In genomic region chr11:60108631-60109172, GRCm38 (mm10) we compare ENCODE assay signal across 7 mouse cellular contexts. TPM values are rescaled to one million over a fixed set of nuclear protein-coding genes. Genes with fewer than 3 reads are reported as not detected.
DNase-seq lines count a peak whose midpoint lies in the region; ATAC-seq lines count a peak whose summit lies in the region.

No protein-coding gene starts in this region.

- no peak overlapping the region for H3K4me3 ChIP-seq in midbrain, embryonic 13.5 days (replicated peaks)
- H3K4me3 ChIP-seq in midbrain, embryonic 16.5 days (ENCODE audit: low read depth, low read length), result no peak overlapping the region
- H3K4me3 ChIP-seq in intestine, embryonic 16.5 days (ENCODE audit: low read length), result peak overlapping the region; percentile 9; the same call in 1 of the 2 replicates

- peak; percentile 65 to 70 for DNase-seq in adrenal gland, postnatal 36 days
- DNase-seq in lung, postnatal 25 days (ENCODE audit: low spot score), result peak; percentile 39
- DNase-seq in layer of hippocampus, adult 9-11 months, result no peak
- DNase-seq in left cerebral cortex, adult 9 months (ENCODE audit: low spot score in 2 of 2), result no peak

- no peaks in the 10 kb centered on the region for H3K9me3 ChIP-seq in midbrain, embryonic 13.5 days
- no peaks in the 10 kb centered on the region for H3K9me3 ChIP-seq in midbrain, embryonic 16.5 days (replicated peaks; ENCODE audit: control insufficient read depth, low read length, poor library complexity, severe bottlenecking)
- no peaks in the 10 kb centered on the region for H3K9me3 ChIP-seq in intestine, embryonic 16.5 days (ENCODE audit: control insufficient read depth, low read length)

- no peak for ATAC-seq in midbrain, embryonic 13.5 days
- ATAC-seq in midbrain, embryonic 16.5 days, result no peak
- peak; percentile 66 for ATAC-seq in intestine, embryonic 16.5 days

- peak overlapping the region; percentile 100; the same call in 1 of the 2 replicates for H3K9ac ChIP-seq in midbrain, embryonic 13.5 days (replicated peaks)
- no peak overlapping the region; the same call in 1 of the 2 replicates for H3K9ac ChIP-seq in midbrain, embryonic 16.5 days (ENCODE audit: low read depth, low read length)
- peak overlapping the region; percentile 95; the same call in 1 of the 2 replicates for H3K9ac ChIP-seq in intestine, embryonic 16.5 days (ENCODE audit: low read depth, low read length)

- H3K4me1 ChIP-seq in midbrain, embryonic 13.5 days (replicated peaks), result peaks cover 76% of the 10 kb centered on the region
- peaks cover 48% of the 10 kb centered on the region for H3K4me1 ChIP-seq in midbrain, embryonic 16.5 days (ENCODE audit: control insufficient read depth, insufficient read depth, low read length)
- peaks cover 63% of the 10 kb centered on the region for H3K4me1 ChIP-seq in intestine, embryonic 16.5 days (ENCODE audit: control insufficient read depth, insufficient read depth, low read length)

- WGBS in midbrain, embryonic 13.5 days, result 53% methylated on average over 5 of the region's 5 CpGs
- 62% methylated on average over 5 of the region's 5 CpGs for WGBS in midbrain, embryonic 16.5 days
- 24% methylated on average over 5 of the region's 5 CpGs for WGBS in intestine, embryonic 16.5 days

- no peaks in the 10 kb centered on the region for H3K27me3 ChIP-seq in midbrain, embryonic 13.5 days
- no peaks in the 10 kb centered on the region for H3K27me3 ChIP-seq in midbrain, embryonic 16.5 days (ENCODE audit: control insufficient read depth, insufficient read depth, low read depth, low read length)
- H3K27me3 ChIP-seq in intestine, embryonic 16.5 days (replicated peaks; ENCODE audit: control insufficient read depth, insufficient read depth, low read length), result no peaks in the 10 kb centered on the region

- H3K4me2 ChIP-seq in midbrain, embryonic 13.5 days (replicated peaks), result 0 out of 2 replicates have a peak overlapping the region, but pooled peaks have one; percentile 9
- no peak overlapping the region for H3K4me2 ChIP-seq in midbrain, embryonic 16.5 days (ENCODE audit: low read length)
- peak overlapping the region; percentile 87 for H3K4me2 ChIP-seq in intestine, embryonic 16.5 days (ENCODE audit: low read depth, low read length)

- H3K27ac ChIP-seq in midbrain, embryonic 13.5 days, result no peak overlapping the region
- no peak overlapping the region for H3K27ac ChIP-seq in midbrain, embryonic 16.5 days (ENCODE audit: low read length)
- peak overlapping the region; percentile 99 for H3K27ac ChIP-seq in intestine, embryonic 16.5 days (ENCODE audit: low read length)

- H3K36me3 ChIP-seq in midbrain, embryonic 13.5 days, result no peaks in the 10 kb centered on the region
- no peaks in the 10 kb centered on the region for H3K36me3 ChIP-seq in midbrain, embryonic 16.5 days (ENCODE audit: control insufficient read depth, insufficient read depth, low read length)
- H3K36me3 ChIP-seq in intestine, embryonic 16.5 days (ENCODE audit: control insufficient read depth, insufficient read depth, low read length), result no peaks in the 10 kb centered on the region

RNA-seq across cellular contexts. Expression of gene Rai1, which starts 3.9 kb away (rescaled TPM):
- 32.7 and 33.8 TPM in 2 replicates for polyA plus RNA-seq in midbrain, embryonic 13.5 days (2015; fragmentation: Nextera tagmentation; extraction: Ambion mirVana)
- 25.0 and 26.5 TPM in 2 replicates for polyA plus RNA-seq in midbrain, embryonic 16.5 days (2015; fragmentation: Nextera tagmentation; extraction: Ambion mirVana)
- total RNA-seq in adrenal gland, postnatal 36 days (2021), result 10 to 100 TPM; 43.9 to 46.7 TPM
- 12.4 and 12.5 TPM in 2 replicates for polyA plus RNA-seq in intestine, embryonic 16.5 days (2015; fragmentation: Nextera tagmentation; extraction: Ambion mirVana)

Comparison
In these comparisons a context has a peak if more than half of its experiments do, and no peak if none do; other contexts are left out.
1. DNase-seq: peak in adrenal gland, postnatal 36 days (2 of 2) and lung, postnatal 25 days (single experiment); none in layer of hippocampus, adult 9-11 months (single experiment) and left cerebral cortex, adult 9 months (0 of 2).